Mouse (Mus musculus): ENCODE measurements around the gene A3galt2. TPM values are rescaled to one million over a fixed set of nuclear protein-coding genes. Genes with fewer than 3 reads are reported as not detected.

Gene A3galt2
- polyA plus RNA-seq, 1 experiment, result 0.16 TPM

DNA sequence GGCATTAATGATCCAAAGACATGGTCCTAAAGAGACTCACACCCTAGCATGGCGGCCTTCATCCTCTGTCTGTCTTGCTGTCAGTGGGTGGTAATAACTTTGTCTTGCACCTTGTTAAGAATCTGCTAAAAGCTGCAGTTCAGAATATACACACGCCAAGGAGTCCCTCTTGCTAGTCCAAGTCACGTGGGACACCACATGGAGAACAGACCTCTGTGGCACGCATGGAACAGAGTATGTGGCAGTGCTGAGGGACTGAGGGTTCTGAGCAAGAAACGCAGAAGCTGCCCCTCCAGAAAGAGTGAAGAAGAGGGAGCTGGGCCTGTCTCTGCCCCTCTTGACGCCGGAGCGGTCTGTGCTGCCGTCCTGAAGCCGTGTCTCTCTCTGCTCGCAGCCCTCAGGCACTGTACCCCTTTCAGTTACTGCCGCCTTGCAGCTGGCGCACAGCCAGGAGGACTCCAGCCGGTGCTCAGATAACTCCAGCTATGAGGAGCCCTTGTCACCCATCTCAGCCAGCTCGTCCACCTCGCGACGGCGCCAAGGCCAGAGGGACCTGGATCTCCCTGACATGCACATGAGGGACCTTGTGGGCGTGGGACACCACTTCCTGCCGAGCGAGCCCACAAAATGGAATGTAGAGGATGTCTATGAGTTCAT is 7.4 kb upstream of the A3galt2 start:
- Histone ChIP-seq H3K4me1 (ENCODE audit: control insufficient read depth, insufficient read depth, low read length) (no peaks in the 10 kb centered on the region), H3K4me3 (ENCODE audit: insufficient read depth, low read length) (no peak overlapping the region), H3K27ac (ENCODE audit: insufficient read depth, low read depth, low read length) (no peak overlapping the region)
- no peak for TF ChIP-seq POLR2A (IDR thresholded peaks at IDR 0.05; ENCODE audit: borderline replicate concordance, low read depth, low read length)
- no peak for TF ChIP-seq CTCF (IDR thresholded peaks at IDR 0.05; ENCODE audit: low read depth, low read length)

DNA sequence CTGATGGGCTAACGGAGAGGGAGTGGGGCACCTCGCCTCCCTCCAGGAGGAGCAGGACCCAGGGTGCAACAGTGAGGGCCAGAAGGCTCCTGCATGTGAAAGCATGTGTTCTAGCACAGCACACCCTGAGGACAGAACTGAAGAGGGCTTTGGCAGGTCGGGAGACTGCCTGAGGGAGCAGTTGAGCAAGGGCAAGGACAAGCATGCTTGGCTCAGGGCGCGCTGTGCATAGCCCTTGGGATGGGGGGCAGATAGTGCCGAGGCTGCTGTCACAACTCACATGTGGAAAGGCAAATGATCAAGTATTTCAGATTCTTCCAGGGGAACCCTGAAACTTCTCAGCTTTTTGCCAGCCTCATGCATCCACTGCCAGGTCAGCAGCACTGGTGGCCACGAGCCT is 6.9 kb upstream of the A3galt2 start:
- H3K4me1 ChIP-seq (ENCODE audit: control insufficient read depth, insufficient read depth, low read length), result no peaks in the 10 kb centered on the region
- TF ChIP-seq CTCF (IDR thresholded peaks at IDR 0.05; ENCODE audit: low read depth, low read length) (no peak), POLR2A (IDR thresholded peaks at IDR 0.05; ENCODE audit: borderline replicate concordance, low read depth, low read length) (no peak)

DNA sequence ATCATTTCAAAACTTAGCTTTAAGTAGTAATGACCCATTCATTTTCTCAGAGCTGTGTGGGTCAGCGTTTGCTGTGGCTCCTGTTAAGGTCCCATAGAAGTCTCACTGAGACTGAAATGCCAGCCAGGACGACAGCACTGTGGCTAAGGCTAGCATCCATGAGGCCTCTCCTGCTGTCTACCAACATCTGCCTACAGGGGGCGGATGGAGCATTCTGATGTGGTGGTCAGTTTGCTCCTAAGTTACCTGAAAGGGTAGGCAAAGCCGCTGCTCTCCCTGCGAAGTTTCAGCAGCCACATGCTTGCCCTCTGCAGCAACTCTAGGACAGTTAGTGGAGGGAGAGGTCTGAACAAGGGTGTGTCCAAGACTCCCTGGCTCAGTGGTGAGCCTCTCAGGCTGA is 4.2 kb upstream of the A3galt2 start:
- Histone ChIP-seq H3K4me3 (ENCODE audit: insufficient read depth, low read length) (no peak overlapping the region), H3K27ac (ENCODE audit: insufficient read depth, low read depth, low read length) (no peak overlapping the region), H3K4me1 (ENCODE audit: control insufficient read depth, insufficient read depth, low read length) (no peaks in the 10 kb centered on the region)
- TF ChIP-seq CTCF (IDR thresholded peaks at IDR 0.05; ENCODE audit: low read depth, low read length) (no peak), POLR2A (IDR thresholded peaks at IDR 0.05; ENCODE audit: borderline replicate concordance, low read depth, low read length) (no peak)

More for the DNA sequence above, 6.9 kb upstream of the A3galt2 start:
- Histone ChIP-seq H3K27ac (ENCODE audit: insufficient read depth, low read depth, low read length) (no peak overlapping the region), H3K4me3 (ENCODE audit: insufficient read depth, low read length) (no peak overlapping the region)

DNA sequence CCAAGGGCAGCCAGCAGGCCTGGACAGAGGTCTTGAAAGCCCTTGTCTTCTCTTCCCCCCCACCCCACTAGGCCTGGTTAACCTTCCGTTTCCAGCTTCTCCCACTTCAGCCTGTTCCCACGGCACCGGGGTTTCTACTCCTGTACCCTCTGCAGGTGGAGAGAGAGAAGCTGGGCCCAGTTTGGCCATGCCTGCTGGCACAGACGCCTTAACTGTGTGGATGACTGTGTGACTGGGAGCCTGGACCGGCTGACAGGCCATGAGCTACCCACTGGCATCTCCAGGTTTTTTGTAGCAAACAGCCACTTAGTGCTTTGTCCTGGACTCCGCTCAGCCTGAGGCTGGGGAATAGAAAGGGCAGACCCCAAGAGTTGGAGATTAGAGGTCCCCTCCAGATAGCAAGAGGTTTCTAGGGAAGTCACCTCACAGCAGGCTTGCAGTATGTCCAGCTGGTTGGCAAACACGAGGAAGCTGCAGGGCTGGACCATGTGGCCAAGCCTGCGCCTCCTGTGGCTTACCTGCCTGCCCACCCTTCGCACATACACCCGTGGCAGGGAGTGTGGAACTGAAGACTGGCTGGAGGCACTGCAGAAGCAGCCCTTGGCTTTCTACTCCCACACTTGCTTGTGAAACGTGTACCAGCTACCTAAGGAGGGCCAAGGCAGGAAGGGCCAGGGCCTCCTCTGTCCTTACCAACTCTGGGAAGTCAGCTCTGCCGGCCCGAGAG is 3.0 kb upstream of the A3galt2 start:
- H3K4me3 ChIP-seq (ENCODE audit: insufficient read depth, low read length), result no peak overlapping the region
- TF ChIP-seq POLR2A (IDR thresholded peaks at IDR 0.05; ENCODE audit: borderline replicate concordance, low read depth, low read length), result no peak
- no peak for TF ChIP-seq CTCF (IDR thresholded peaks at IDR 0.05; ENCODE audit: low read depth, low read length)
- no peaks in the 10 kb centered on the region for H3K4me1 ChIP-seq (ENCODE audit: control insufficient read depth, insufficient read depth, low read length)
- H3K27ac ChIP-seq (ENCODE audit: insufficient read depth, low read depth, low read length), result no peak overlapping the region

DNA sequence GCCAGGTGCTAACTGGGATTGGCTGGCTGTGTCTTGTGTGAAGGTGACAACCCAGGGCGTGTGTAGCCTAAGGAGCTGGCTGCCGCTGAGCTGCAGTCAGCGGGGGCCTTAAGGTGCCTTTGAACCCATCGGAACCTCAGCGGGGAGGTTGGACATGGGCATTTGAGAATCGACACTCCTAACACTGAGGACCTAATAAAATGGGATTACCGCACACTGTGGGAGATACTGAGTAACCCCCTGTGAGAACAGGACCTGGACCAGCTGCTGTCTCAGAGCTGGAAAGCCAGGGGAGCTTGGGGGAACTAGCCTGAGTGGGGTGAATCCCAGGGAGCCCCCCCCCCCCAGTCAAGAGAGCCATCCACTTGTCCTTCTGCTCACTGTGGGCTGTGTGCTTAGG is 1.6 kb upstream of the A3galt2 start:
- Histone ChIP-seq H3K4me1 (ENCODE audit: control insufficient read depth, insufficient read depth, low read length) (no peaks in the 10 kb centered on the region), H3K27ac (ENCODE audit: insufficient read depth, low read depth, low read length) (no peak overlapping the region), H3K4me3 (ENCODE audit: insufficient read depth, low read length) (no peak overlapping the region)
- no peak for TF ChIP-seq POLR2A (IDR thresholded peaks at IDR 0.05; ENCODE audit: borderline replicate concordance, low read depth, low read length)
- no peak for TF ChIP-seq CTCF (IDR thresholded peaks at IDR 0.05; ENCODE audit: low read depth, low read length)

DNA sequence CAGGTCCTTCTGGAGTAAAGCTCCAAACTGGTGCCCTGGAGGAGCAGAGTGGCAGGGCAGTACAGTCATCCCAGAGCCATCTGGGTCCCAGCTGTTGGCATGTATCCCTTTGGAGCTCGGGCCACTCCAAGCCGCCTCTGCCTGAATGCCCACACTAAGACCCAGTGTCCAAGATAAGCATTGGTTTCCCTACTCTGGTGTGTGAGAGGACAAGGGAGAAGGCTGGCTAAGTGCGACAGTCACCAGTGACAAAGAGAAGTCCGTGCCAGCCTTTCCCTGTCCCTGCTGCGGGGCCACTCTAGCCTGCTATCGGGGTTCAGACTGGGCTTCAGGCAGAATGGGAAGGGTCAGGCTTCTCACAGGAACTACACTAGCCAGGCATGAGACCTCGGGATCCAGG is 736 bp downstream of the A3galt2 start:
- no peak for TF ChIP-seq POLR2A (IDR thresholded peaks at IDR 0.05; ENCODE audit: borderline replicate concordance, low read depth, low read length)
- H3K4me1 ChIP-seq (ENCODE audit: control insufficient read depth, insufficient read depth, low read length), result no peaks in the 10 kb centered on the region
- H3K27ac ChIP-seq (ENCODE audit: insufficient read depth, low read depth, low read length), result no peak overlapping the region
- H3K4me3 ChIP-seq (ENCODE audit: insufficient read depth, low read length), result no peak overlapping the region

DNA sequence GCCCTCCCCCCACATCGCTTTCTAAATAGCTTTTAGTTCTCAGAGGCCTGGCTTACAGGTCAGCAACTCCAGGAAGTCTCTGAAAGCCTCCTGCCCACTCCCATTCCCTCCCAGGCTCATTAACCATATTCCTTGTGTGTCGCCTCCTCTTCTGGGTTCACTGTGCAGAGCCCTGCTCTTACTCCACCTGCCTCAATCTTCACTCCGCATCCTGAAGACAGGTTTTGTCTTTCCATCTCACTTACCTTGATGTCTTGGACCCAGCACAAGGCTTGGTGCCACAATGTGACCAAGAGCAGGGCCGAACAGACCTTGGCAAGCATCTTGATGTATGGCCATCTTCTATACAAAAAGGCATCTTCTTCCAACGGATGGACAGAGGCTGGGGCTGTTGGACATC is 4.0 kb downstream of the A3galt2 start:
- Histone ChIP-seq H3K27ac (ENCODE audit: insufficient read depth, low read depth, low read length) (no peak overlapping the region), H3K4me1 (ENCODE audit: control insufficient read depth, insufficient read depth, low read length) (no peaks in the 10 kb centered on the region), H3K4me3 (ENCODE audit: insufficient read depth, low read length) (no peak overlapping the region)
- TF ChIP-seq POLR2A (IDR thresholded peaks at IDR 0.05; ENCODE audit: borderline replicate concordance, low read depth, low read length) (no peak), CTCF (IDR thresholded peaks at IDR 0.05; ENCODE audit: low read depth, low read length) (no peak)

DNA sequence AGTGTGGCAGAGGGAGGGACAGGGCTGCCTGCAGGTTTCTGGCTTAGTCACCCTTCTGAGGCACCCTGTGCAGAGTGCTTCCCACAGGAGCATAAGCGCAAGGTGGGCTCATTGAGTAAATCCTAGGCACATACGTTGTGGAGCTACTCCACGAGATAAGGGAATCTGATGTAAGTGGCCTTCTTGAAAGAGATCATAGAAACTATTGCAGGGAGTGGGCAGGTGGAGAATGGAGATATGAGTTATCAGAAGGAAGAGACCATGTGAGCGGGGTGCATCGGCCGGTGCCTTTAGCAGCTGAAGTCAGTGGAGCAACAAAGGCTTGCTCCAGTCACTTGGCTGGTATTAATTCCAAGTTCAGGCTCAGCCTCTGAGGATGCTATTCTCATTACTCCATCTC is 4.9 kb downstream of the A3galt2 start:
- Histone ChIP-seq H3K4me1 (ENCODE audit: control insufficient read depth, insufficient read depth, low read length) (no peaks in the 10 kb centered on the region), H3K27ac (ENCODE audit: insufficient read depth, low read depth, low read length) (no peak overlapping the region), H3K4me3 (ENCODE audit: insufficient read depth, low read length) (no peak overlapping the region)
- no peak for TF ChIP-seq POLR2A (IDR thresholded peaks at IDR 0.05; ENCODE audit: borderline replicate concordance, low read depth, low read length)
- TF ChIP-seq CTCF (IDR thresholded peaks at IDR 0.05; ENCODE audit: low read depth, low read length), result no peak

DNA sequence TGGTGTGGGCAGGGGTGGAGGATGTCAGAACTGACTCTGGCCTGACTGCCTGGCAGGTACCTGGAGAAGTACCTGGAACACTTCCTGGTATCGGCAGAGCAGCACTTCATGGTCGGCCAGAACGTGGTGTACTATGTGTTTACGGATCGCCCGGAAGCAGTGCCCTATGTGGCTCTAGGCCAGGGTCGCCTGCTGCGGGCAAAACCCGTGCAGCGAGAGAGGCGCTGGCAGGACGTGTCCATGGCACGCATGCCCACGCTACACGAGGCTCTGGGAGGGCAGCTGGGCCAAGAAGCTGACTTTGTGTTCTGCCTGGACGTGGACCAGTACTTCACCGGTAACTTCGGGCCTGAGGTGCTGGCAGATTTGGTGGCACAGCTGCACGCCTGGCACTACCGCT is 11.8 kb downstream of the A3galt2 start:
- TF ChIP-seq POLR2A (IDR thresholded peaks at IDR 0.05; ENCODE audit: borderline replicate concordance, low read depth, low read length) (no peak), CTCF (IDR thresholded peaks at IDR 0.05; ENCODE audit: low read depth, low read length) (no peak)
- Histone ChIP-seq H3K4me3 (ENCODE audit: insufficient read depth, low read length) (no peak overlapping the region), H3K4me1 (ENCODE audit: control insufficient read depth, insufficient read depth, low read length) (peaks cover 18% of the 10 kb centered on the region), H3K27ac (ENCODE audit: insufficient read depth, low read depth, low read length) (no peak overlapping the region)

DNA sequence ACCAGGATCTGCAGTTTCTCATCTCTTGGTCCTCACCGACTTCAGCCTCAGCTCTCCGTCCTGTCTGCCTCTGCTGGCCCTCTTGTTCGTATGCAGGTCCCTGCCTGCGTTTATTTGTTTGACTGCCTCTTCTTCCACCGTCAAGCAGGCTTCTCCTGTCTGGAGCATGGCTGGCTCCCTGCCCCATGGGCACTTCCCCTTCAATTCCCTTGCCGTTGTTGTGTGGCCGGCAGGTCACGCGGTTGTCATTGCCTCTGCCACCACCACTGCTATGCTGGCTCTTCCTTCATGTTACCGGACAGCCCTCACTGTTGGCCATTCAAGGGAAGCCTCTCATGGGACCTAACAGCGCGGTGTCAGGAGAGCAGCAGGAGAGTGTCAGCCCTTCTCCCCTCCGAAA is 13.0 kb downstream of the A3galt2 start:
- Histone ChIP-seq H3K27ac (ENCODE audit: insufficient read depth, low read depth, low read length) (no peak overlapping the region), H3K4me3 (ENCODE audit: insufficient read depth, low read length) (no peak overlapping the region), H3K4me1 (ENCODE audit: control insufficient read depth, insufficient read depth, low read length) (peaks cover 18% of the 10 kb centered on the region)
- TF ChIP-seq CTCF (IDR thresholded peaks at IDR 0.05; ENCODE audit: low read depth, low read length), result no peak
